Mouse (Mus musculus) bone marrow, adult 2 months (tissue): ENCODE data around the gene H2-Eb2. TPM values are rescaled to one million over a fixed set of nuclear protein-coding genes. Genes with fewer than 3 reads are reported as not detected.

Source experiments
- H3K27ac ChIP-seq: fragments of 200-500 bp; 2 replicates; pipeline ENCODE4 v1.5.1; 2012; ENCODE audit warnings: low read depth, mild to moderate bottlenecking, control low read depth, inconsistent platforms, low read length; ENCODE audit not compliant: control insufficient read depth, poor library complexity, insufficient read depth
- H3K4me1 ChIP-seq: fragments of 200-500 bp; 2 replicates; pipeline ENCODE4 v1.6.1; 2011; ENCODE audit warnings: low read length; ENCODE audit not compliant: control insufficient read depth, insufficient read depth
- H3K4me3 ChIP-seq: fragments of 200-500 bp; replicated peaks from 2 replicates; pipeline ENCODE3; 2011; ENCODE audit warnings: mild to moderate bottlenecking, low read depth, low read length, control low read depth; ENCODE audit not compliant: control insufficient read depth
- CTCF ChIP-seq: fragments of 200-500 bp; IDR thresholded peaks from 2 replicates; pipeline ENCODE4 v1.5.1; 2011; ENCODE audit warnings: low read length, control low read depth; ENCODE audit not compliant: control insufficient read depth, insufficient read depth
- POLR2A ChIP-seq: fragments of 200-500 bp; IDR thresholded peaks from 2 replicates; pipeline ENCODE4 v1.6.1; 2011; ENCODE audit warnings: low read depth, mild to moderate bottlenecking, control low read depth, low read length, borderline replicate concordance; ENCODE audit not compliant: control insufficient read depth
- WGBS: fragments of 180-500 bp; shearing (Covaris S2); methylation state at CpG from one replicate; pipeline ENCODE4 v1.1.7; 2018; 5-methylcytosine and 5-hydroxymethylcytosine counted together
- polyA plus RNA-seq: library from polyadenylated mRNA; stranded (reverse); fragments of >200 nt; gene quantifications from 2 replicates; pipeline ENCODE4 v1.2.4, GENCODE M21; 2011; ENCODE audit warnings: low replicate concordance; ENCODE audit not compliant: missing spikeins, insufficient read depth, insufficient read length

The H2-Eb2 gene
- polyA plus RNA-seq, 1 experiment = 0.60 TPM

- peaks cover 1% of the 10 kb centered on the region; the same call in 1 of the 2 replicates for H3K4me1 ChIP-seq
- no peak overlapping the region for H3K27ac ChIP-seq
- WGBS = 4% methylated on average over 2 of the region's 2 CpGs
- TF ChIP-seq POLR2A = no peak
- TF ChIP-seq CTCF = no peak
- H3K4me3 ChIP-seq = no peak overlapping the region
Measured at GRCm38 (mm10) chr17:34317275-34317674, 8.2 kb upstream of the H2-Eb2 start.

- no peak overlapping the region for H3K4me3 ChIP-seq
- WGBS = 60% methylated on average over 3 of the region's 3 CpGs
- H3K4me1 ChIP-seq = peaks cover 4% of the 10 kb centered on the region; the same call in 1 of the 2 replicates
- no peak overlapping the region; the same call in 1 of the 2 replicates for H3K27ac ChIP-seq
- TF ChIP-seq POLR2A (no peak), CTCF (no peak)
Measured at GRCm38 (mm10) chr17:34326373-34326772, 908 bp downstream of the H2-Eb2 start.

DNA sequence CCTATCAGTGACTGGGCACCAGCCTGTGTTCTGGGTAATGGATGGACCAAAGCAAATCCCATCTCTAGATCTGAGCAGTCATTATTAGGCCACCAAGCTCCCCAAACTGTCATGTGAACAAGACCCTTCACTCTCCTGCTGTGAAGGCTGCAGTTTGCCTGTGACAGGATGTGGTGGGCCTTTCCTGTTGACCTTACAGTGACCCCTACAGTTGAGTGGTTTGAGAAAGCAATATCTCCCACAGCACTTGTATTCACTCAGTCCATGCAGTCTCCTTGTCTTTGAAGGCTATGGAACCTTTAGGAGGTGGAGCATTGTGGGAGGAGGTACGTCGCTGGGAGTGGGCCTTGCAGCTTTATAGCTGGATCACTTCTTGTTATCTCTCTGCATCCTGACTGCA, 4.3 kb downstream of the H2-Eb2 start:
- no peak overlapping the region for H3K4me3 ChIP-seq
- peaks cover 4% of the 10 kb centered on the region; the same call in 1 of the 2 replicates for H3K4me1 ChIP-seq
- no peak for TF ChIP-seq CTCF
- no peak for TF ChIP-seq POLR2A
- 12% methylated on average over 2 of the region's 2 CpGs for WGBS
- H3K27ac ChIP-seq = no peak overlapping the region

GRCm38 (mm10) chr17:34331200-34331599, 5.7 kb downstream of the H2-Eb2 start:
- TF ChIP-seq POLR2A = no peak
- no peak for TF ChIP-seq CTCF

GRCm38 (mm10) chr17:34340619-34341402, 15.3 kb downstream of the H2-Eb2 start:
- no peak for TF ChIP-seq POLR2A
- TF ChIP-seq CTCF = no peak
- H3K4me3 ChIP-seq = no peak overlapping the region
- H3K4me1 ChIP-seq = peaks cover 2% of the 10 kb centered on the region; the same call in 1 of the 2 replicates
- H3K27ac ChIP-seq = no peak overlapping the region
- WGBS = 19% methylated on average over 3 of the region's 3 CpGs

More at GRCm38 (mm10) chr17:34331200-34331599, 5.7 kb downstream of the H2-Eb2 start:
- no peak overlapping the region for H3K4me3 ChIP-seq
- WGBS = 76% methylated on average over 1 of the region's 1 CpGs
- H3K27ac ChIP-seq = no peak overlapping the region
- H3K4me1 ChIP-seq = peaks cover 4% of the 10 kb centered on the region; the same call in 1 of the 2 replicates

- Histone ChIP-seq H3K4me1 (peaks cover 8% of the 10 kb centered on the region), H3K4me3 (no peak overlapping the region), H3K27ac (no peak overlapping the region)
- no peak for TF ChIP-seq CTCF
- TF ChIP-seq POLR2A = no peak
- WGBS = 87% methylated on average over 4 of the region's 4 CpGs
Measured at GRCm38 (mm10) chr17:34344882-34345281, 19.4 kb downstream of the H2-Eb2 start.

GRCm38 (mm10) chr17:34345486-34345885, 20.0 kb downstream of the H2-Eb2 start:
- TF ChIP-seq CTCF (no peak), POLR2A (no peak)
- 75% methylated on average over 7 of the region's 7 CpGs for WGBS
- Histone ChIP-seq H3K27ac (no peak overlapping the region), H3K4me1 (peaks cover 8% of the 10 kb centered on the region), H3K4me3 (no peak overlapping the region)

DNA sequence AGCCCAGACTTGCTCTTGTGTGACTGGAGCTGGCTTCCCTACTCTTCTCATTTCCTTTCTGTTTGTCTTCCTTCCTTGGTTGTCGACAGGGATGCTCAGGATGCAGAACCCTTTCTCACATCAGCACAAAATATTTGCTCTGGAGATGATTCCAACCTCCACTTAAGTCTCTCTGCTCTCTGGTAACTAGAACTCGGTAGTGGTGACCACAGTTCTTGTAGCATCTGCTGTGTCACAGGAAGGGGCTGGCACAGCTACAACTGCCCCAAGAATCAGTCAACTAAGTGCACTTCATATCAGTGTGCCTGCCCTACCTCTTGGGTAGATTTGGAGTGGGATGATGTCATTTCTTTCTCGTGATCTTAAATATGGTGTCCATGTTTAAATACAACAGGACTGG, 20.6 kb downstream of the H2-Eb2 start:
- no peak overlapping the region for H3K4me3 ChIP-seq
- whole genome bisulfite sequencing = 6% methylated on average over 3 of the region's 3 CpGs
- H3K27ac ChIP-seq = no peak overlapping the region
- TF ChIP-seq POLR2A (no peak), CTCF (no peak)
- H3K4me1 ChIP-seq = peaks cover 7% of the 10 kb centered on the region
